Mouse (Mus musculus) right cerebral cortex, postnatal 25 days (tissue): ENCODE measurements at regions not wholly inside any gene's neighbourhood (a gene's known extent, or its start where the extent isn't known, plus 50 kb on each side); places are given as distances from the start of the nearest gene placed in this dataset.

Experiments used
- DNase-seq: peaks from one replicate; pipeline ENCODE4 v3.0.0; 2022

- no peak for DNase-seq
Observed at GRCm38 (mm10) chr1:76529531-76529930, 983.5 kb downstream of the Slc4a3 start.

DNA sequence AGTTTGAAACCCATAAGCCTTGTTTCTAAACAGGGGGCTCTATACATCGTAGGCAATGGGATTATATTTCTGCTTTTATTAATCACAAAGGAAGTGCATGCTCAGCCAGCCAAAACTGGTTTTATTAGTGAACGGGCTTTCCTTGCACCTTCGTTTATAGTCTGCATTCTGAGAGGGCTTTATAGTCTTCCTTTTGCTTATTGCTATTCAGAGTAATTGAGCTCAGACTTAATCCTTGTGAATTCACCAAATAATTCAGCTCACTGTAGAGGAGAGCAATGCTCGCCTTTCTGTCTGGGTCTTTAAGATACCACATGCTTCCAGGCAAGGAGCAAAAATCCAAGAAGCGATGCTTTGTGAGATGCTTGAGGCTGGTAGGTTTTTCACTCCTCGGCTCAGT lies 984.3 kb downstream of the Slc4a3 start:
- no peak for DNase-seq

- no peak for DNase-seq
Observed at GRCm38 (mm10) chr1:76535522-76535956, 979.3 kb downstream of the Epha4 start.

DNA sequence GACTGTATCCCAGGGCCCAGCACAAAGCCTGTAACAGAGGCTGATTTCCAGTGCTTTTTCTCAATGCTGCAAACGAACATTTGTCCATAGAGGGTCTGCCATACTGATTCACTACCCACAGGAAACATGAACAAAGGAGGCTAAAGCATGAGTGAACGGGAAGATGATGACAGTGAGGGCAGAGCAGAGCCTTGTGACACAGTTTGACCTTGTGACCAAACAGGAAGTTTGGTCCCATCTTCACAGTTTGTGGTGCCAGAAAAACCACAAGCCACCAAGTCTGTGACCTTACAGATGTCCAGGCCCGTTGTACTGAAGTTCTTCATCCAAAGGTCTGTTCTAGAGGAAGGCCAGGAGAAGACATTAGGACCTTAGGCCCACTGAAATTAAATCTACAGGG lies 974.4 kb downstream of the Epha4 start:
- no peak for DNase-seq

DNA sequence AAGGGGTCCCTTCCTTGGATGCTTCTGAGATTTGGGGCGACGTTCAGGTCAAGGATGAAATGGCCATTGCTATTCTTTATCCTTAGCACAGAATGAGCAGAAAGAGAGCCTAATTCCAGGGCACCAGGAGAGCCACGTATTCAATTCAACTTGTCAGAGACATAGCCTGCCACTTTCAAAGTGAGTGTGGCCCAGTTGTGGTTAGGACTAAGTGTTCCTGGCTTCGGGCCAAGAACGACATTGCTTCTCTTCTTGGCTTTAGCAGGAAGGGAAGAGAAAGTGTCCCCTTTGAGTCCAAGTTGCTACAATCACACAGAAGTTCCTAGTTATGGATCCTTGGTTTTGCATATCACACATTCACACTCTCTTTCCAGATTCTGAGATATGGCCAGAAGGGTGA lies 964.0 kb downstream of the Epha4 start:
- DNase-seq = no peak

GRCm38 (mm10) chr1:76559441-76559840 lies 955.4 kb downstream of the Epha4 start:
- DNase-seq = no peak

DNA sequence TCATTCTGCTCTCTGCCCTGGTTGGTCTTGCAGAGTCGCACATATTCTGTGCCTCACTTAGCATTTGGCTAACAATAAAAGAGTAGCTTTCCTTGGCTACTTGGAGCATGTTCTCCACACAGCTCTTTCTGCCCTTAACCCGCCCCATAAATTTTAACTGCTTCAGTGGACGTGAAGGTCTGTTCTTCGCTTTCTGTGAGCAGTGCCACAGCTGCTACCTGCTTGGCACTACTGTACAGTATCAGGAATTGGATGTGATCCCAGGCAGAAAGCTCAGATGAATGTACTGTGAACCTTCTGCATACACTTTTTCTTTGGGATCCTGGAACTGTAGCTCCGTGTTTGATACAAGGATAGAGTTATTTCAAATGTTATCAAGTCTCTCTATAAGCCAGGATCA lies 939.4 kb downstream of the Epha4 start:
- no peak for DNase-seq

GRCm38 (mm10) chr1:76585921-76586320 lies 929.0 kb downstream of the Epha4 start:
- no peak for DNase-seq

DNA sequence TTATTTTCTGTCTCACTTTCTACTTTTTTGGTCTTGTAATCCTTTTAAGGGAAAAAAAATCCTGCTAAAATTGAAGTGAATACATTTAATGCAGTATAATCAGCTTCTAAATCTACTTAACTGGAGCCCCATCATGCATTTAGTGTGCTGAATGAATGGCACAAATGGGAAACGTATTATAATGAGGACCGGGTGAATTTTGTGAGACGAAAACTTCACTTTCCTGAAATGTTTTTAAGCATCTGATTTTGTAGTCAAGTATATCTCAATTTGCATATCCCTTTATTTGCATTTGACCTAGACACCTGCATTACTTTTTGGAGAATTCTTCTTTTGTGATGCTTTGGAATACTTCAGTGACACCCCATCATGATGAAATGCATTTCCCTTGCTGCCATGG lies 889.1 kb downstream of the Epha4 start:
- DNase-seq = no peak

DNA sequence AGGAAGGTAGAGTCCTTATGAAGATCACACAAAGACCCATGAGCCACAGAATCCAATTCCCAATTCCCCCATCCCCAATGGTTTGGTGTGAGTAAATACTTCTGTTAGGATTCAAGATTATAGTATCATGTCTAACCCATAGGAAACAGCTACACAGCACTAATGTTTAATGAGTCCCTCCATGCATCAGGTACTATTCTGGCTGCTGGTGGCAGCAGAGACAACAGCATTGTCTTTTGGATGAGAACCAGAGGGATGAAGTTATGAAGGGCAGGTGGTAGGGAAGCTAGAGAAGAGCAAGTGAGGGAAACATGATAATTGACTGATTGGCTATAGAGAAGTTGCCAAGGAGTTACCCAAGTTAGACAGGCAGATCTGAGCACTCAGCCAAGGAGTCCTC lies 885.0 kb downstream of the Epha4 start:
- no peak for DNase-seq

GRCm38 (mm10) chr1:76634071-76634470 lies 880.8 kb downstream of the Epha4 start:
- DNase-seq = no peak

GRCm38 (mm10) chr1:76637268-76638009 lies 877.4 kb downstream of the Epha4 start:
- DNase-seq = no peak

DNA sequence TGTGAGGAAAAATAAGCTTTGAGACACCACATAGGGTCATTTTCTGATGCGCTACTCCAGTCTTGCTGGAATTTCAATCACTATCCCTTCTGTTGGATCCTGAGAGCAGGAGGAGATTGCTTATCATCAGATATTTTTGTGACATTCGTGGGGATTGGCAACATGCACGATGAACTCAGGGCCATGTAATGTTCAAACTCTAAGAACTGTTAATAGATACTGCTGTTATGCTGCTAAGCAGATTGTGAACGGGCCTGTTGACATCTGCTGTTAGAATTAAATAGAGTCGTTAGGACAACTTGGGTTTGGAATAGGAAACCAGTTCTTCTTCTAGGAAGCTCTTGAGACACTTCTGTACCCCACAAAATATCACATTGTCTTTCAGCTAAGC lies 876.9 kb downstream of the Epha4 start:
- no peak for DNase-seq

DNA sequence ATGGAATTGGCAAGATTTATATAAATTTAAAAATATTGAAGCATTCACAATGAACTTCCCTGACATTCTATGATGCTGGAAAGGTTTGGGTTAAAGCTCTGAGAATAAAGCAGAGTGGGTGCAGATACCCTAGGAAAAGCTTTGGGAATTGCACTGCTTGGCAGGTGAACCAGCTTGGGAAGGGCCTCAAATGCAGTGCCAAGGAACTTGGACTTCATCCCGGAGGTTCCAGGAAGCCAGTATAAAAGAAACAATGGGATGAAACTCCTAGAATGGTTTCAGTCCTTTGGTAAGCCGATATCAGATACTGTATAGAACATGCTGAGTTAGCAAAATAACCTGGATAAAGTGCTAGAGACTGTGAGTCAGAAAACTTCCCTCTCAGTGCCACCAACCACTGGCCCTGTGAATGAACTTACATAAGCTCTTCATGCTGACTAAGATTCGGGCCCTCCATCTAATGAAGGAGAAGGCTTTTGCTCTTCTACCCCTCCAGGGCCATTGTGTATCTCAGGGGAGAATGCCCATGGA lies 873.6 kb downstream of the Epha4 start:
- no peak for DNase-seq

DNA sequence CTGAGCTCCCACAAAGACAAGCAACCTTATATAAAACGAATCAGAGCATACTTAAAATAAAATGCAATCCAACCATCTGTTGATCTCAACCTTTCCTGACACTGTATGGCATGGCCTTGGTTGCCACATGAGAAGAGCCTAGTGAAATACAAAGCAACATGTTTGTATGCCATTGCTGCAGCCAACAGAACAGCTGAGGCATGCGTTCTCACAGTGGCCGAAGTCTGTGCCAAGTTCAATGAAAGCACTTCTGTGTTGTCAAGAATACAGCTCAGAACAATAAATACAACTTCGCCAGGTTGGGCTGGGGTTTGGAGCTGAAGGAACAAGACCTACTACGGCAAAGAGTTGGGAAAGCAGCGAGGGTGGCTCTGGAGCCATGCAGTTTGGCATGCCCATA lies 872.2 kb downstream of the Epha4 start:
- DNase-seq = no peak

- no peak for DNase-seq
Observed at GRCm38 (mm10) chr1:76644895-76645294, 870.0 kb downstream of the Epha4 start.

- DNase-seq = no peak
Observed at GRCm38 (mm10) chr1:76654826-76655225, 860.1 kb downstream of the Epha4 start.

- no peak for DNase-seq
Observed at GRCm38 (mm10) chr1:76658228-76658627, 856.7 kb downstream of the Epha4 start.

DNA sequence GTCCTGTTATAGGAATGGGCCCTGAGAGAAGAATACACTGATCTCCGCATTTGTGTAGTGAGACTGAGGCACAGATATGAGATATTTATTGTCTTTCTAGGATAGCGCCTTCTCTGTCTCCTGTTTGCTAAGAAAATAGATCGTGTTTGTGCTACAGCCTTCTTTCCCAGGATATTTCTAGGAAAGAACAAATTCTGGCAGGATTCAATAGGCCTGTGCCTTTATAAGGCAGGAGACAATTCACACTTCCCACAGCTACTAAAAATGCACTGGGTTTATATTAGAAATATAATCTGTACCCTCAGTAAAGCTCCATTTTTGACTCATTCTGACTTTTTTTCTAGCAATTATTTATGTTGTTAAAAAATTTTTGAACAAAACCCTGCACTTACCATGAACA lies 854.7 kb downstream of the Epha4 start:
- DNase-seq = no peak

GRCm38 (mm10) chr1:76664381-76664780 lies 850.5 kb downstream of the Epha4 start:
- DNase-seq = no peak

DNA sequence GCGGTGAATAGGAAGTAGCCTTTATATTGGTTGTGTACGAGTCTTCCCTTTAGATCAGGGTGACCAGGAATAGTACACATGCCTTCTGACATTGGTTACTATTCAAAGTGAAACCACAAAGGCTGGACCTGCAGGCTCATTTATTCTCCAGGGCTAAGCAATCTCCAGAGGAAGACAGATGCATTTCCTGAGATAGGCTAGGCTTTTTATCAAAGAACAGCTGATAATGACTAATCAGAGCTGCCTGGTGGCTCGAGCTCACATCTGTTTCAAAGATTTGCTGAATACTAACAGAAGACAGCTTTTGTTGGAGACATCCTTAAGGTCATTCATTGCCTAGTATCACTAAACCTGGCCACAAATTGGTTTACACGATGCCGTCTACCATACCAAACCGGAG lies 838.1 kb downstream of the Epha4 start:
- DNase-seq = no peak

DNA sequence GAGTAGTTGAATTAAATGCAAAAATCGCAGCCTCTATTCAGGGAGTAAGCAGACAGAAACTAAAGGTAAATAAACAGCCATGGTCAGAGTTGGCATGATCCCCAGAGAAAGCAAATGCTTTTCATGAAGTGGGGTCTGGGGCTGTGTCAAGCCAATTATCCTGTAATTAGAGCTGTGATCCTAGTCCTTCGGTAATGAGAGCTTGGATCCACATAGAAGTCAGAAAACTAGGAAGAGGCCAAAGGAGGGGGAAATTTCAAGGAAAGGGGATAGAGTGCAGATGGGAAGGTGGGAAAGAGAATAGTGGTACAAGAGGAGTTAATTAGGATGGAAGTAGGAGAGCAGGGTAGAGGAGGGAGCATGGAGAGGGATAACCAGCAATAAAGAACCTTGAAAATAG lies 809.3 kb downstream of the Epha4 start:
- DNase-seq = no peak

GRCm38 (mm10) chr1:76717639-76718292 lies 797.1 kb downstream of the Epha4 start:
- DNase-seq = no peak

- DNase-seq = no peak
Observed at GRCm38 (mm10) chr1:76724453-76724852, 790.4 kb downstream of the Epha4 start.

DNA sequence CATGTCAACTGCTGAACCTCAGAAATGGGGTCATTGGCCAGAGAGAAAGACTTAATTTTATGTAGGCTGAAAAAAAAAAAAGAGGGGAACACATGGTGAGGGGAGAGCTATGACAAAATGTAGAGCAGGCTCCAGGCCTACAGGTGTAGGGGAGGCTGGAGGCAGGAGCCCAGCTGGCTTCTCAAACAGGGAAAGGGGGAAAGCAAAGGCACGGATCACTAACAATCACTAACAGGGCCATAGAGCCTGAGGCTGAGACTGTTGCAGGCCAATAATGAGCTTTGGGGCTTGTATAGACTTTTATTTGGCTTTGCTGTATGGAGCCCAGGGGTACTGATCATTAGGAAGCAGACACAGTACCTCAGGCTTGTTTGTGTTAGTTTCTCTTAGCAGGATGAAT lies 777.9 kb downstream of the Epha4 start:
- DNase-seq = no peak
